Mouse (Mus musculus) left cerebral cortex, postnatal 10 days (tissue): Measurements from ENCODE around the gene Hnrnpa1. TPM values are rescaled to one million over a fixed set of nuclear protein-coding genes. Genes with fewer than 3 reads are reported as not detected.

Source experiments
- DNase-seq, 2 experiments: peaks; one replicate each; pipeline ENCODE4 v3.0.0; 2021 to 2022; ENCODE audit warnings: low spot score in 2 of 2, mixed read lengths in 1 of 2; ENCODE audit errors: extremely low spot score in 1 of 2
- intact Hi-C: fragments of 180-260 bp; cut with DNase I; formaldehyde crosslinking; loops from one replicate; pipeline ENCODE4 v1.15.1; 2025
- total RNA-seq, 2 experiments: library from RNA; stranded (reverse); gene quantifications; 2 replicates each; pipeline ENCODE4 v1.2.3; 2021

The Hnrnpa1 gene
- total RNA-seq, result 100 to 1,000 TPM; 350 to 359 TPM

GRCm38 (mm10) chr15:103240160-103241028 is at the start of gene Hnrnpa1:
Hnrnpa1 (plus strand) TSS chr15:103240432.
- DNase-seq, result peak; percentile 95 to 97
- intact Hi-C loops, result no loop called here

GRCm38 (mm10) chr15:103190531-103191462 is 49.4 kb upstream of the Hnrnpa1 start:
- intact Hi-C loops, result no loop called here
- DNase-seq, result peak in 1 of 2 experiments; percentile 72

- intact Hi-C loops, result no loop called here
- no peak for DNase-seq
Observed at GRCm38 (mm10) chr15:103193606-103194005, 46.6 kb upstream of the Hnrnpa1 start.

- DNase-seq, result no peak
- intact Hi-C loops, result no loop called here
Observed at GRCm38 (mm10) chr15:103196835-103197234, 43.4 kb upstream of the Hnrnpa1 start.

- DNase-seq, result no peak
- intact Hi-C loops, result no loop called here
Observed at GRCm38 (mm10) chr15:103197785-103198184, 42.4 kb upstream of the Hnrnpa1 start.

GRCm38 (mm10) chr15:103202088-103202793 is 38.0 kb upstream of the Hnrnpa1 start:
- intact Hi-C loops, result no loop called here
- no peak for DNase-seq

- DNase-seq, result no peak
Observed at GRCm38 (mm10) chr15:103205156-103205555, 35.1 kb upstream of the Hnrnpa1 start.

GRCm38 (mm10) chr15:103214149-103214548 is 26.1 kb upstream of the Hnrnpa1 start:
- DNase-seq, result no peak
- intact Hi-C loops, result no loop called here

More at GRCm38 (mm10) chr15:103205156-103205555, 35.1 kb upstream of the Hnrnpa1 start:
- intact Hi-C loops, result loop anchor here (5.0 kb wide), 1 partner anchor 42 kb away; no protein-coding TSS in a partner anchor

- intact Hi-C loops, result no loop called here
- peak; percentile 86 to 96 for DNase-seq
Observed at GRCm38 (mm10) chr15:103214971-103215907, 25.0 kb upstream of the Hnrnpa1 start.

- intact Hi-C loops, result no loop called here
- DNase-seq, result no peak
Observed at GRCm38 (mm10) chr15:103216052-103216451, 24.2 kb upstream of the Hnrnpa1 start.

GRCm38 (mm10) chr15:103220785-103221184 is 19.4 kb upstream of the Hnrnpa1 start:
- no peak for DNase-seq
- intact Hi-C loops, result no loop called here

GRCm38 (mm10) chr15:103221386-103221785 is 18.8 kb upstream of the Hnrnpa1 start:
- DNase-seq, result no peak
- intact Hi-C loops, result no loop called here

GRCm38 (mm10) chr15:103224161-103224560 is 16.1 kb upstream of the Hnrnpa1 start:
- intact Hi-C loops, result no loop called here
- no peak for DNase-seq

GRCm38 (mm10) chr15:103227022-103227421 is 13.2 kb upstream of the Hnrnpa1 start:
- intact Hi-C loops, result no loop called here
- DNase-seq, result no peak

GRCm38 (mm10) chr15:103227572-103227971 is 12.7 kb upstream of the Hnrnpa1 start:
- DNase-seq, result no peak
- intact Hi-C loops, result no loop called here

- no peak for DNase-seq
- intact Hi-C loops, result no loop called here
Observed at GRCm38 (mm10) chr15:103228904-103229303, 11.3 kb upstream of the Hnrnpa1 start.

GRCm38 (mm10) chr15:103233119-103233518 is 7.1 kb upstream of the Hnrnpa1 start:
- DNase-seq, result no peak

GRCm38 (mm10) chr15:103237295-103237694 is 2.9 kb upstream of the Hnrnpa1 start:
- no peak for DNase-seq
- intact Hi-C loops, result no loop called here

More at GRCm38 (mm10) chr15:103233119-103233518, 7.1 kb upstream of the Hnrnpa1 start:
- intact Hi-C loops, result no loop called here
